Mouse (Mus musculus) CH12.LX (cell line): ENCODE results near the gene Angel2. TPM values are rescaled to one million over a fixed set of nuclear protein-coding genes. Genes with fewer than 3 reads are reported as not detected.

ENCODE experiments used
- DNase-seq: peaks from one replicate; pipeline ENCODE4 v3.0.0-alpha.2; 2013; ENCODE audit errors: extremely low read depth
- H3K27ac ChIP-seq: 2 replicates; pipeline ENCODE4 v1.5.1; 2012; ENCODE audit warnings: low read depth, mild to moderate bottlenecking, control low read depth, moderate library complexity; ENCODE audit not compliant: insufficient read depth
- H3K27me3 ChIP-seq: replicated peaks from 2 replicates; pipeline ENCODE3; 2012; ENCODE audit warnings: inconsistent platforms
- H3K36me3 ChIP-seq, 2 experiments: replicated peaks in 1 of 2; 2 replicates each; pipeline versions ENCODE3 to v1.6.1; 2012; ENCODE audit warnings: inconsistent platforms in 1 of 2, low read length in 1 of 2, mild to moderate bottlenecking in 1 of 2, mixed read lengths in 1 of 2, moderate library complexity in 1 of 2; ENCODE audit not compliant: control insufficient read depth in 1 of 2, insufficient read depth in 1 of 2
- H3K4me1 ChIP-seq, 2 experiments: 2 replicates each; pipeline ENCODE4 v1.6.1; 2012; ENCODE audit warnings: inconsistent platforms in 1 of 2, moderate library complexity in 1 of 2; ENCODE audit not compliant: insufficient read depth in 2 of 2, control insufficient read depth in 1 of 2
- H3K4me2 ChIP-seq: 2 replicates; pipeline ENCODE4 v1.6.1; 2012; ENCODE audit warnings: low read depth, mild to moderate bottlenecking, control low read depth; ENCODE audit not compliant: poor library complexity, insufficient read depth, severe bottlenecking
- H3K4me3 ChIP-seq, 3 experiments: fragments of 150-350 bp in 1 of 3; sonication (generic) in 1 of 3; replicated peaks in 1 of 3; 2 replicates each; pipeline versions ENCODE3 to v1.5.1; 2011 to 2012; ENCODE audit warnings: low read depth in 2 of 3, low read length in 2 of 3, mild to moderate bottlenecking in 2 of 3, moderate library complexity in 2 of 3, control low read depth in 1 of 3, improper control_type of control experiment in 1 of 3, inconsistent platforms in 1 of 3, mixed read lengths in 1 of 3; ENCODE audit not compliant: poor library complexity in 1 of 3
- H3K79me2 ChIP-seq: replicated peaks from 2 replicates; pipeline ENCODE4 v1.6.1; 2012; ENCODE audit warnings: mild to moderate bottlenecking, moderate library complexity; ENCODE audit not compliant: control insufficient read depth, poor library complexity, insufficient read depth, severe bottlenecking; ENCODE audit errors: extremely low read depth
- H3K9ac ChIP-seq: 2 replicates; pipeline ENCODE4 v1.6.1; 2012; ENCODE audit warnings: low read depth, mild to moderate bottlenecking, control low read depth, moderate library complexity; ENCODE audit not compliant: insufficient read depth
- H3K9me3 ChIP-seq: replicated peaks from 2 replicates; pipeline ENCODE3; 2012; ENCODE audit warnings: low read length, inconsistent platforms, mixed read lengths
- BHLHE40 ChIP-seq: IDR thresholded peaks from 2 replicates; pipeline ENCODE4 v1.6.1; 2011; ENCODE audit warnings: mild to moderate bottlenecking, low read depth, low read length, improper control_type of control experiment
- CHD2 ChIP-seq: IDR thresholded peaks from 2 replicates; pipeline ENCODE4 v1.6.1; 2011; ENCODE audit warnings: low read length, improper control_type of control experiment
- CTCF ChIP-seq, 2 experiments: IDR thresholded peaks in 1 of 2; conservative IDR thresholded peaks in 1 of 2; 2 replicates each; pipeline ENCODE4 v1.5.1; 2011 to 2012; ENCODE audit warnings: low read depth in 2 of 2, low read length in 2 of 2, improper control_type of control experiment in 1 of 2, inconsistent platforms in 1 of 2, mild to moderate bottlenecking in 1 of 2, moderate library complexity in 1 of 2
- ELF1 ChIP-seq: IDR thresholded peaks from 2 replicates; pipeline ENCODE4 v1.6.1; 2014; ENCODE audit warnings: low read depth, mild to moderate bottlenecking, inconsistent platforms, low read length, improper control_type of control experiment
- GABPA ChIP-seq: IDR thresholded peaks from 2 replicates; pipeline ENCODE4 v1.6.1; 2012; ENCODE audit warnings: low read depth, low read length, improper control_type of control experiment, inconsistent platforms; ENCODE audit not compliant: insufficient replicate concordance
- HCFC1 ChIP-seq: IDR thresholded peaks from 2 replicates; pipeline ENCODE4 v1.6.1; 2012; ENCODE audit warnings: low read depth, mild to moderate bottlenecking, inconsistent platforms, low read length, improper control_type of control experiment
- JUND ChIP-seq: conservative IDR thresholded peaks from 2 replicates; pipeline ENCODE4 v1.6.1; 2011; ENCODE audit warnings: low read depth, low read length, improper control_type of control experiment
- KAT2A ChIP-seq: IDR thresholded peaks from 2 replicates; pipeline ENCODE4 v1.6.1; 2012; ENCODE audit warnings: low read length, improper control_type of control experiment, inconsistent platforms; ENCODE audit not compliant: insufficient replicate concordance
- MAFK ChIP-seq: IDR thresholded peaks from 2 replicates; pipeline ENCODE4 v1.6.1; 2011; ENCODE audit warnings: low read length, improper control_type of control experiment; ENCODE audit not compliant: insufficient replicate concordance
- MXI1 ChIP-seq: IDR thresholded peaks from 2 replicates; pipeline ENCODE4 v1.6.1; 2011; ENCODE audit warnings: mild to moderate bottlenecking, low read depth, low read length, improper control_type of control experiment
- NRF1 ChIP-seq: IDR thresholded peaks from 2 replicates; pipeline ENCODE4 v1.6.1; 2014; ENCODE audit warnings: low read depth, mild to moderate bottlenecking, inconsistent platforms, low read length, improper control_type of control experiment, moderate library complexity
- POLR2A ChIP-seq: IDR thresholded peaks from 2 replicates; pipeline ENCODE4 v1.6.1; 2011; ENCODE audit warnings: low read depth, mild to moderate bottlenecking, improper control_type of control experiment, low read length
- POLR2AphosphoS2 ChIP-seq: IDR thresholded peaks from 2 replicates; pipeline ENCODE4 v1.6.1; 2011; ENCODE audit warnings: low read depth, low read length, improper control_type of control experiment
- RAD21 ChIP-seq: IDR thresholded peaks from 2 replicates; pipeline ENCODE4 v1.6.1; 2011; ENCODE audit warnings: low read depth, mild to moderate bottlenecking, low read length, improper control_type of control experiment, moderate library complexity
- SIN3A ChIP-seq: IDR thresholded peaks from 2 replicates; pipeline ENCODE4 v1.6.1; 2012; ENCODE audit warnings: low read length, improper control_type of control experiment, inconsistent platforms
- USF2 ChIP-seq: conservative IDR thresholded peaks from 2 replicates; pipeline ENCODE4 v1.6.1; 2011; ENCODE audit warnings: low read depth, low read length, improper control_type of control experiment
- dilution Hi-C: fragments of 300-500 bp; cut with MboI; formaldehyde crosslinking; loops from 2 replicates; pipeline ENCODE4 v1.14.3; 2020; ENCODE audit warnings: low sequenced_read_pairs; ENCODE audit not compliant: extremely low pct_unique_long_range_greater_than_20kb, extremely low pct_ligation_motif_present
- in situ Hi-C: fragments of 300-500 bp; cut with MboI; formaldehyde crosslinking; loops from 3 replicates; pipeline ENCODE4 v1.14.3; 2019; ENCODE audit warnings: low sequenced_read_pairs, low pct_ligation_motif_present, low pct_unique_long_range_greater_than_20kb, mixed read lengths
- polyA plus RNA-seq: library from polyadenylated mRNA; unstranded; fragments of >175 nt; gene quantifications from 2 replicates; pipeline ENCODE4 v1.2.1, GENCODE M21; 2012; ENCODE audit warnings: low read depth; ENCODE audit not compliant: insufficient read length
- total RNA-seq, 2 experiments: library from RNA; depleted of rRNA; stranded (reverse); fragments of 300-350 nt in 1 of 2; fragments of >200 nt in 1 of 2; gene quantifications; 2 replicates each; pipeline ENCODE4 v1.2.3; 2012 to 2014

The Angel2 gene
- total and polyA plus RNA-seq, 3 experiments, result 24.4 to 49.9 (median 34.8) TPM

- TF ChIP-seq USF2 (no peak), NRF1 (no peak), POLR2AphosphoS2 (no peak), JUND (no peak), MAFK (no peak), MXI1 (no peak), SIN3A (no peak), CHD2 (no peak), CTCF (conservative IDR thresholded peaks at IDR 0.05 in 1 of 2, IDR thresholded peaks at IDR 0.05 in 1 of 2; ENCODE audit: low read depth in 2 of 2, low read length in 2 of 2) (no peak), POLR2A (no peak), KAT2A (no peak), HCFC1 (no peak), RAD21 (no peak), GABPA (no peak), ELF1 (no peak)
- TF ChIP-seq, all 38 proteins: peak for 0
- Histone ChIP-seq H3K9me3 (no peaks in the 10 kb centered on the region), H3K4me1 (peaks cover 0 to 3% of the 10 kb centered on the region in 2 experiments; a peak in 1 of 4 replicates), H3K79me2 (no peaks in the 10 kb centered on the region), H3K9ac (no peak overlapping the region), H3K4me2 (no peak overlapping the region), H3K27ac (no peak overlapping the region), H3K36me3 (no peaks in the 10 kb centered on the region), H3K27me3 (peaks cover 1% of the 10 kb centered on the region), H3K4me3 (no peak overlapping the region)
- dilution Hi-C loops, result no loop called here
- in situ Hi-C loops, result no loop called here
- DNase-seq, result no peak
Measured at GRCm38 (mm10) chr1:190962760-190963159, 37.8 kb downstream of the Angel2 start.

- in situ Hi-C loops (no loop called here), dilution Hi-C loops (no loop called here)
- H3K36me3 ChIP-seq, result no peaks in the 10 kb centered on the region
- no peak overlapping the region for H3K9ac ChIP-seq
- H3K79me2 ChIP-seq, result no peaks in the 10 kb centered on the region
- peaks cover 0 to 8% of the 10 kb centered on the region in 2 experiments; a peak in 2 of 4 replicates for H3K4me1 ChIP-seq
- no peak for DNase-seq
- no peak overlapping the region for H3K4me3 ChIP-seq
- no peak overlapping the region for H3K4me2 ChIP-seq
- peaks cover 1% of the 10 kb centered on the region for H3K27me3 ChIP-seq
- no peaks in the 10 kb centered on the region for H3K9me3 ChIP-seq
- TF ChIP-seq BHLHE40, result no peak
- H3K27ac ChIP-seq, result no peak overlapping the region
Measured at GRCm38 (mm10) chr1:190964992-190965780, 40.3 kb downstream of the Angel2 start.
